Mouse (Mus musculus): ENCODE results near the gene Cd3e.
"Not testable (repeated sequence)": the region's sequence is repeated elsewhere in the genome, so short reads cannot be mapped to it uniquely, and the experiment has no call there.

Cd3e gene

DNA sequence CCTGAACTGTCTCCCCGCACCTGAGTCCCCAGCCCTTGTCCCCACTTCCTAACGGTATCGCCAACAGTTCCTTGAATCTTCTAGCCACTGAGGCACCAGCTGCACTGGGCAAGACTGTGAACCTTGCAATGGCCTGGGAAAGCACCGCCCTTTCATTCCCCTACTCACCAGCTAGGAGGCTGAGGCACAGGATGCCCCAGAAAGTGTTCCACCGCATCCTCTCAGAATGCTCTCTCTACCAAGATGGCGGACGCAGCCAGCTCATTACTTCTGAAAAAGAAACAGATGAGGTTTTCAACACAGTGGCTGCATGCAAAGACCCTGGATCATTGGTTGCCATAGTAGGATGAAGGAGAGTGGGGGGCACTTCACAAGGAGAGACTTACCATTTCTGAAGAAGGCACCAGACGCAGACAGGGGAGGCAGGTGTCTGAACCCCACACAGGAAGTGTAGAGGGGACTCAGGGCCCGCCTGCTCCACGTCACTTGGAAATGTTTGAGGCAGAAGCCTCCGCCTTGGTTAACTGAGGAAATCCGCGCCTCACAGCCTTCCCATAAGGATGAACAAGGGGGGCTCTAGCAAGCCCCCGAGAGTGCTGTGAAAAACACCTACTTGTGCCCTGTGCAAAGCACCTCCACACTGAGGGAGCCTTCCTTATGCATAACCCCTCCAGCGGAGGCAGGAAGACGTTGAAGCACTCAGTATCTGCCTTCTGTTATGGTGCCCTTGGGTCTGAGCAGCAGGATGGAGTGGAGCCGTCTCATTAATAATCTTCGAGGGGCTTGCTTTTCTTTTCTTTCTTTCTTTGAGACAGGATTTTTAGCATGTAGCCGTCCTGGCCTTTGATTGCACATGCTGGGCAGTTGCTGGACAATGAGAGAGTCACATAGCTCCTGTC lies at the start of gene Cd3e:
Cd3e (minus strand) TSS at position 448 of the 899 bp plus-strand sequence.
- no peak for DNase-seq

DNA sequence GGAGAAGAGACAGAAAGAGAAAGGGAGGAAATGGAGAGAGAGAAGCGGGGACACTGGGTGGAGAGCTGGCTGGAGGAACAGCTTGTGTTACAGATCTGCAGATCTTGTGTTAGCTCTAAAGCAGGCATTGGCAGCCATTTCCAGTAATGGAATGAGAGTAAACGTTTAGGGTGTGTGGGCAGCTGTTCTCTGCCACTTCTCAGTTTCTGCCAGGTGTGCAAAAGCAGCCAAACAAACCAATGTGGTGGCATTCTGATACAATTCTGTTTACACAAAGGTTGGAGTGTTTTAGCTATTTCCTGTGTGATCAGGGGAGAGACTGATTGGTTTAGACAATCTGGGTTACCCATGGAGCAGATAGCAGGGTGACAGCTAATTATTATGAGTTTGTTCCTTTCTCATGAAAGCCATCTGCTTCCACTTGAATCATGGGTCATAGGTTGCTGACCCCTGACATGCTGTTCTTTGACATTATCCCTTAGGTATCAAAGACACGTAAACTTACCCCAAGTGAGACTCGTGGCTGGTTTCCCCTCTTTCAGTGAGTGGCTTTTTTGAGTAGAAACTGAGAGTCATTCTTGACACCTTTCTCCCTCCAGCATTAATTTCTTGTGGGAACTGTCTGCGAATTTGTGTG lies 49.0 kb upstream of the Cd3e start:
- no peak for DNase-seq

- DNase-seq, result peak; percentile 82
Observed at GRCm38 (mm10) chr9:45055082-45055713, 45.8 kb upstream of the Cd3e start, which contains the start of gene Mpzl3. Gene Mpzl3, plus strand, starts transcription at chr9:45055186.

DNA sequence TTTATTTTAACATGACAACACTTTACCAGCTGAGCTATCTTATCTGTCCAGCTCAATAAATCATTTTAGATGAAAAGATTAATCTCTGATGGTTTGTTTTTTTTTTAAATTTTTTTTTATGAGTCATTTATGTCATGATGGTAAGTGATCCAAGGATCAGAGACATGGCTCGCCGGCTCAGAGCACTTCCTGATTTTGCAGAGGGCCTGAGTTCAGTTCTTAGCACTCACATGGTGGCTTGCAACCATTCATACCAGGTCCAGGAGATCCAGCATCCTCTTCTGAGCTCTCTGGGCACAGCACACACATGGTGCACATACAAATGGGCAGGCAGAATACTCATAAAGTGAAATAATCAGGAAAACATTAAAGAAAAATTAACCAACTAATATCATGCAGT lies 40.9 kb upstream of the Cd3e start:
- DNase-seq, result no peak

DNA sequence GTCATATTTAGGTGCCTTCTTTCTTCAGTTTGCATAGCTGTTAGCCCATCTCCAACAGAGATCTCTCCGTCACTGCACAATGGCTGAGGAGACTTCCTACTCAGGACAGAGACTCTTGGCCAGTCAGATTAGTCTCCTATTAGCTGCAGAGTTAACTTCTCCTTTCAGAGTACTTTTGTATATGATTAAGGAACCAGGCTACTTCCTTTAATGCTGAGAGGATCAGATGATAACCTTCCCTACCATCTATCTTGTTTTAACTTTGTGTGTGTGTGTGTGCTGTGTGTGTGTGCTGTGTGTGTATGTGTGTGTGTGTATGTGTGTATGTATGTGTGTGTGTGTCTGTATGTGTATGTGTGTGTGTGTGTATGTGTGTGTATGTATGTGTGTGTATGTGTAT lies 40.3 kb upstream of the Cd3e start:
- no peak for DNase-seq

GRCm38 (mm10) chr9:45048511-45048910 lies 39.1 kb upstream of the Cd3e start:
- DNase-seq, result peak; percentile 9

GRCm38 (mm10) chr9:45046973-45047372 lies 37.5 kb upstream of the Cd3e start:
- no peak for DNase-seq

DNA sequence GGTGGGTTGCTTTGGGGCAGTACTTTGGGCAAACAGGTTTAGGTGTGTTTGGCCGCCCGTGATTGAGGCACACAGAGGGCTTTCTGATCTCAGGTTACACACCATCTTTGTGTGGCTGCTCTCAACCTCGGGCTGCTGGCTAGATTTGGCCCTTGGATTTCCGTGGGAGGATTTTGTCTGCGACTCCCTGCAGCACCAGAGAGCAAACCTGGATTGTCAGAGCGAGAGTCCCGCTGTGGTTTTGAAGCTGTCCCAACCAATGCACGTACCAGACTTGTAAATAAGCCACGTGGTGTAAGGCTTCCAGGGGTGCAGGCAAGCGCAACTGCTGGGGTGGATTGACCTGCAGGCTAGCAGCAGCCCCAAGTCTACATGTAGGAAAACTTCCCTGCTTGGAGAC lies 33.5 kb upstream of the Cd3e start:
- DNase-seq, result peak; percentile 68

GRCm38 (mm10) chr9:45042056-45042720 lies 32.8 kb upstream of the Cd3e start:
- DNase-seq, result peak; percentile 91

- DNase-seq, result peak; percentile 73
Observed at GRCm38 (mm10) chr9:45041131-45041838, 31.9 kb upstream of the Cd3e start.

DNA sequence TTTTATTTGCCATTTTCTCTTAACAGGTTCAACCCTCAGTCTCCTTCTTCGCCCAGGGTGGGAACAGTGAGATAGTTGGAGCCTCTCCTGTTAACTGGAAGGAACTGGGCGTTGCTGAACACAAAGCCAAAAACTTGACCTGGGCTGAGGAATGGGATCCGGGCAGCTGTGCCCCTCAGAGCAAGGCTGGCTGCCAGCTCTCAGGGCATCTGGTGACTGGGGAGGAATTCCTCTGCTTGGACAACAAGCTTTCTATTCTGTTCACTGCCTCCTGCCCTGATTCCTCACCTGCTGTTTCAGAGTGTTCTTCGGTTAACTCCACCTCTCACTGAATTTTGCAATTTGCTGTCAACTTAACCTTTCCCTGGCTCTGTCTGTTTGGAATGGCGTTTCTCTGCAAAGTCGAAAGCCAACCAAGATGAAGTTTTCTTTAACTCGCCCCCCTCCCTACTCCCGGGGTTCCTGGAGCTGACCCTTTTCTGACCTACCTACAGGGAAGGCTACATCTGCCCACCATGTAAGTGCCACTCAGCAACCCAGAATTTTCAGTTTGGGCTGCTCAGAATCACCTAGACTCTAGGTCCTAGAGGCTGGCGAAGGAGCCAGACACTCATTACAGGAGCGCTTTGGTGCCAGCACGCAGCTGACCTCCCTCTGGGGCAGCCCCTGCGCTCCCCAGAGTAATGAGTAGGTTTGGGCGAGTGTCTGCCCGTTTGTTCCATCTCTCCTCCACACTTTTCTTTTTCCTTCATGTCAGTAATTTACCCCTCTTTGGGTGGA lies 30.8 kb upstream of the Cd3e start:
- DNase-seq, result peak; percentile 23

DNA sequence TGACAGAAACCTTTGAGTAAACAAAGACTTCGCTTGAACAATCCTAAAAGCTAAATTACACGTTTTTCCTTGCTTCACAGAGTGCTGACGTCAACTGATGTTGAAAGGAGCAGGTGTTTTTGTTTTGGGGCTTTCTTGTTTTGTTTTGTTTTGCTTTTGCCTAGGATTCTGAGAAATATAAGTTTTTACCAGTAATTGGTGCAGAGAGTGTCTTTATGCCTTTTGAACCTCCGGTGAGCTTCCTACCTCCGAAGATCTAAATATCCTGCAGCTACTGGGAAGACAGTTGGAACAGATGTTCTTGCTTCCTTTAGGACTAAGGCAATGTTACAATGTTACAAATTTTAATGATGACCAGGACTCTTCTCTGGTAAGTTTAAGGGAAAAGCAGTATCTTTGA lies 30.1 kb upstream of the Cd3e start, which contains the start of gene Mpzl2:
Mpzl2 (plus strand) TSS at position 301 of the 400 bp plus-strand sequence.
- DNase-seq, result no peak

GRCm38 (mm10) chr9:45037803-45038202 lies 28.4 kb upstream of the Cd3e start:
- not testable (repeated sequence) for DNase-seq

GRCm38 (mm10) chr9:45034526-45034925 lies 25.1 kb upstream of the Cd3e start:
- no peak for DNase-seq

GRCm38 (mm10) chr9:45032261-45032660 lies 22.8 kb upstream of the Cd3e start:
- DNase-seq, result no peak

- DNase-seq, result no peak
Observed at GRCm38 (mm10) chr9:45030341-45030740, 20.9 kb upstream of the Cd3e start.

DNA sequence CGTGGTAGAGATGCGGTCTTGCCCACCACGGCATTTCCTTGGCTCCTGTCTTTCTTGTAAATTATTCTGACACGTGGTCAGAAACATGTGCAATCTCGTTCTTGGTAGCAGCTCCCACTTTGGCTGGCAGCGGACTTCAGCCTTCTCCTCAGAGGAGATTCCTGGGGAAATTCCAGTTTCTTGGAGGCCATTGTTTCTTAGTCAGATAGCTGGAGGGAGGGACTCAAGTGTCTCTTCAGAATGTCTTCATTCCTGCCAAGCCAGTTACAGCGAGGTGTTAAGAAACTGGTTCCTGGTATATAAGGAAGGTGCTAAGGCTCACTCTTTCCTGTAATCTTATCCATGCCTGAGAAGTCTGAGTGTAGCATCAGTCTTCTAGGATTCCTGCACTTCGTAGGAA lies 17.9 kb upstream of the Cd3e start:
- DNase-seq, result no peak

GRCm38 (mm10) chr9:45024187-45024586 lies 14.8 kb upstream of the Cd3e start:
- no peak for DNase-seq

DNA sequence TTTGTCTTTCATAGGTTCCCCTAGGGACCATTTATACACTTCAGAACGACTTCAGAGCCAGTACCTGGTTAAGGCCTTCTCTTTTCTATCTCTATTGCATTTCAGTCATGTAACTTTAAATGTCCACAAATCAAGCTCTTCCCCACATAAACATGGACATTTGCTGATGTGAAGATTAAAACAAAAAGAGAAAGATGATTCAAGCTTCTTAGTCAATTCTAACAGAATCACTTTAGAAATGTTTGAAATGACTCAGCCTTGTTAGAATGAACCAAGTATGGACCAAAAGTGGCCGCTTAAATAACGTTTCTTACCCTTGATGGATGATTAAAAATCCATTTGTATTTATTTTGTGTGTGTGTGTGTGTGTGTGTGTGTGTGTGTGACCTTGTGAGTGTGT lies 14.2 kb upstream of the Cd3e start:
- DNase-seq, result no peak

GRCm38 (mm10) chr9:45022800-45023199 lies 13.4 kb upstream of the Cd3e start:
- peak; percentile 13 for DNase-seq

DNA sequence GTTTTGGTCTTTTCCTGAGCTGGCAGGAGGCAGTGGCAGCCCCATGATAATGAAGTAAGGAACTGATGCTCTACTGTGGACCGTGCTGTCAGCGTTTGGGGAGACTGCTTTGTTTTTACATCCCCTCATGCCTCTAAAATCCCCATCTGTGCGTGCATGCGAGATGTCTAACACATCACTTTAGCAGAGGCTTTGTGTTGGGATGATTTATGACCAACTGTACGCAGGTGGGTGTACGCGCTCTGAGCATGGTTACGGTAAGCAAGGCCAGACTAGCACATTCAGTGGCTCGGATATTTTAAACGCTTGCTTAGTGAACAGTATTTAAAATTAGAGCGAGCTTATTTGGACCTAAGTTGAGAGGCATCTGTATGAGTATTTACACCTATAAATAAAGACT lies 8.6 kb upstream of the Cd3e start:
- no peak for DNase-seq

- no peak for DNase-seq
Observed at GRCm38 (mm10) chr9:45015841-45016240, 6.4 kb upstream of the Cd3e start.

All from kidney, adult 11 months (tissue).